Mouse (Mus musculus) liver, embryonic 14.5 days (tissue): ENCODE measurements around the gene Fscn3.

Experiments
- CTCF ChIP-seq: IDR thresholded peaks from 2 replicates; pipeline ENCODE4 v1.5.1; 2016; ENCODE audit warnings: antibody characterized with exemption, low read depth, control low read depth
- EP300 ChIP-seq: IDR thresholded peaks from 2 replicates; pipeline ENCODE4 v1.6.1; 2016; ENCODE audit warnings: antibody characterized with exemption, low read depth

DNA sequence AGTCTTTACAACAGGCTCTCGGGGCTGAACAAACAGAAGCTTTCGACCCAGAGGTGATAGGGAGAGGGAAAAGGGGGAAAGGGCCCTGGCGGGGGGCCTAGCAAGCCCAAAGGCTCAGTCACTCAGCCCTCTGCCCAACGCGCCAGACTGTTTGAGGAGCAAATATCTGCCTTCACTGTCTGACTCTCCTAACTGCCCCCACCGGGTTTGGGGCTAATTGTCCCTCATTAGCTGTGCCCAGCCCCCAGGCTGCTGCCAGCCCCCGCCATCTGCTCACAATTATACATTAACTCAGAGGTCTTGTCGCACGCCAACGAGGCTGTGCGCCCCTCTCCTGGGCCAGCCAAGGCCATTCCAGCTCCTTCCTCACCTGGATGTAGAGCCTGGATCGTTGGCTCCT, 23.4 kb downstream of the Fscn3 start:
- TF ChIP-seq CTCF (no peak), EP300 (no peak)
